Comparison of ENCODE assay signal across 26 mouse cellular contexts in the genomic region with DNA sequence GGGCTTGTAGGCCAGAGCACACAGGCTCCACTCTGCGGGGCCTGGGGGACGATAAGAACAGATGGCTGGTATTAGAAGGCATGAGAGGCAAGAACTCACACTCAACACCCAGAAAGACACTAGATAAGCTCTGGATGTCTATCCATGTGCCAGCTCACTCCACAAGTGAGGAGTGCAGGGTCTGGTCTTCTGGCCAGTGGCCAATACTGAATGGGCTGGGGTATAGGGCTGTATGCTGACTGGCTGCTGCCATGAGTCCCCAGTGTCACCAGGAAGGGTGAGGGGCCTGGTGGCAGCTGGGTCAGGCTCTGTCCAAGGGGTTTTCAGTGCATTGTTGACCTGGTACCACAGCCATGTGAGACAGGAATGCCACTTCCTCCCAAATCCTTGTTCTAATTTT.
"Had no signal": no experiment of that assay in that cellular context is flagged by ENCODE, and none has a peak within 500 bp of the region (broad histone marks: within the 10 kb centered on the region; RNA-seq: fewer than 3 reads in every experiment).

No protein-coding gene starts in this region.

- H3K27me3 ChIP-seq: hindbrain, embryonic 13.5 days; hindbrain, embryonic 15.5 days; intestine, embryonic 15.5 days; limb, embryonic 12.5 days; liver, embryonic 13.5 days; liver, embryonic 15.5 days had no signal

- H3K9ac ChIP-seq: heart, embryonic 13.5 days; hindbrain, embryonic 13.5 days; hindbrain, embryonic 15.5 days; intestine, embryonic 15.5 days; limb, embryonic 12.5 days; liver, embryonic 13.5 days; liver, embryonic 15.5 days; liver, postnatal 0 days had no signal

- H3K9me3 ChIP-seq: heart, embryonic 13.5 days; hindbrain, embryonic 13.5 days; hindbrain, embryonic 15.5 days; intestine, embryonic 15.5 days; limb, embryonic 10.5 days; limb, embryonic 12.5 days; liver, embryonic 13.5 days; liver, embryonic 15.5 days had no signal

- DNase-seq: gastrocnemius, adult 2 months; gastrocnemius, postnatal 10 days; gastrocnemius, postnatal 25 days; heart, adult 2 months; heart, postnatal 14 days; heart, postnatal 4 days; kidney, adult 18-20 months; kidney, adult 8-10 months; kidney, postnatal 10 days; kidney, postnatal 25 days; kidney, postnatal 4 days; liver; liver, embryonic 13.5 days; liver, postnatal 0 days had no signal

- ATAC-seq: inflammation-experienced regulatory T-cells, adult 6 months; intestine, embryonic 15.5 days; intestine, postnatal 0 days; liver, postnatal 0 days had no signal

- H3K36me3 ChIP-seq: heart, embryonic 13.5 days; hindbrain, embryonic 13.5 days; hindbrain, embryonic 15.5 days; intestine, embryonic 15.5 days; limb, embryonic 10.5 days; limb, embryonic 12.5 days; liver, embryonic 13.5 days; liver, embryonic 15.5 days had no signal

- H3K4me1 ChIP-seq: intestine, embryonic 15.5 days; limb, embryonic 12.5 days; liver, embryonic 13.5 days; liver, embryonic 15.5 days had no signal

- H3K4me3 ChIP-seq: gastrocnemius, adult 2 months; heart, adult 2 months; heart, embryonic 13.5 days; hindbrain, embryonic 13.5 days; hindbrain, embryonic 15.5 days; intestine, embryonic 15.5 days; layer of hippocampus, adult 2 months; left cerebral cortex, adult 2 months; limb, embryonic 10.5 days; limb, embryonic 12.5 days; liver, embryonic 13.5 days; liver, embryonic 15.5 days had no signal

- H3K4me2 ChIP-seq: heart, embryonic 13.5 days; hindbrain, embryonic 13.5 days; hindbrain, embryonic 15.5 days; intestine, embryonic 15.5 days; limb, embryonic 12.5 days; liver, embryonic 11.5 days; liver, embryonic 13.5 days; liver, embryonic 15.5 days had no signal

- H3K27ac ChIP-seq: gastrocnemius, adult 2 months; heart, adult 2 months; heart, embryonic 13.5 days; hindbrain, embryonic 13.5 days; hindbrain, embryonic 15.5 days; intestine, embryonic 15.5 days; layer of hippocampus, adult 2 months; left cerebral cortex, adult 2 months; limb, embryonic 10.5 days; limb, embryonic 12.5 days; liver, embryonic 13.5 days; liver, embryonic 15.5 days had no signal
